ENCODE assay signal across 8 mouse cellular contexts in genomic region chr5:137656977-137657376, GRCm38 (mm10). TPM values are rescaled to one million over a fixed set of nuclear protein-coding genes. Genes with fewer than 3 reads are reported as not detected.
DNase-seq lines count a peak whose midpoint lies in the region; ATAC-seq and TF ChIP-seq lines count a peak whose summit lies in the region.
"Had no signal": no experiment of that assay in that cellular context is flagged by ENCODE, and none has a peak within 500 bp of the region (broad histone marks: within the 10 kb centered on the region; RNA-seq: fewer than 3 reads in every experiment).

No protein-coding gene starts in this region.

- no peak overlapping the region for H3K4me2 ChIP-seq in forebrain, embryonic 15.5 days (replicated peaks)
- H3K4me2 ChIP-seq in hindbrain, embryonic 12.5 days (replicated peaks) = no peak overlapping the region
- no peak overlapping the region for H3K4me2 ChIP-seq in lung, postnatal 0 days (replicated peaks; ENCODE audit: low read depth, low read length)
- H3K4me2 ChIP-seq: midbrain, embryonic 12.5 days had no signal

- H3K27me3 ChIP-seq in Patski = no peaks in the 10 kb centered on the region
- no peaks in the 10 kb centered on the region for H3K27me3 ChIP-seq in forebrain, embryonic 15.5 days
- H3K27me3 ChIP-seq in hindbrain, embryonic 12.5 days = no peaks in the 10 kb centered on the region
- H3K27me3 ChIP-seq in lung, postnatal 0 days (replicated peaks; ENCODE audit: insufficient read depth, low read length) = no peaks in the 10 kb centered on the region
- H3K27me3 ChIP-seq: midbrain, embryonic 12.5 days had no signal

- in situ Hi-C loops in Patski (cut with MboI; ENCODE audit: low pct_unique_long_range_greater_than_20kb) = no loop called here

- peaks cover 36% of the 10 kb centered on the region for H3K36me3 ChIP-seq in forebrain, embryonic 15.5 days
- H3K36me3 ChIP-seq in hindbrain, embryonic 12.5 days = peaks cover 57% of the 10 kb centered on the region
- H3K36me3 ChIP-seq in lung, postnatal 0 days (ENCODE audit: insufficient read depth, low read length) = no peaks in the 10 kb centered on the region

- DNase-seq in Patski (ENCODE audit: low read depth, low spot score) = no peak
- peak; percentile 74 to 86 for DNase-seq in layer of hippocampus, postnatal 14 days (ENCODE audit: low spot score in 2 of 2)
- DNase-seq in lung, postnatal 0 days (ENCODE audit: low spot score) = peak; percentile 96
- peak; percentile 87 for DNase-seq in retina, postnatal 1 day

- CTCF ChIA-PET in Patski (lab: Charles Lee) = interaction anchor here (0.8 to 5.9 kb wide), 21 partner anchors 9 to 274 kb away, joined by 3 to 28 read pairs (median 4); no protein-coding TSS in a partner anchor

- POLR2A ChIA-PET in Patski (lab: Charles Lee) = interaction anchor here (0.7 to 1.0 kb wide), 2 partner anchors 122 to 146 kb away, joined by 3 to 4 read pairs; partner anchors contain the start of gene Ppp1r35

- H3K4me3 ChIP-seq in forebrain, embryonic 15.5 days = no peak overlapping the region
- H3K4me3 ChIP-seq in hindbrain, embryonic 12.5 days = no peak overlapping the region
- no peak overlapping the region for H3K4me3 ChIP-seq in lung, postnatal 0 days (ENCODE audit: low read depth, low read length)
- H3K4me3 ChIP-seq: midbrain, embryonic 12.5 days had no signal

- no peak overlapping the region for H3K9ac ChIP-seq in forebrain, embryonic 15.5 days (replicated peaks)
- no peak overlapping the region for H3K9ac ChIP-seq in hindbrain, embryonic 12.5 days
- H3K9ac ChIP-seq in lung, postnatal 0 days (replicated peaks; ENCODE audit: low read depth) = no peak overlapping the region
- H3K9ac ChIP-seq: midbrain, embryonic 12.5 days had no signal

- TF ChIP-seq EP300 in lung, postnatal 0 days (IDR thresholded peaks at IDR 0.05) = 0 out of 2 replicates have a peak, but pooled peaks have one; percentile 31

- no peaks in the 10 kb centered on the region for H3K9me3 ChIP-seq in forebrain, embryonic 15.5 days
- no peaks in the 10 kb centered on the region for H3K9me3 ChIP-seq in hindbrain, embryonic 12.5 days (replicated peaks)
- no peaks in the 10 kb centered on the region for H3K9me3 ChIP-seq in lung, postnatal 0 days (ENCODE audit: low read length)
- H3K9me3 ChIP-seq: midbrain, embryonic 12.5 days had no signal

- TF ChIP-seq CTCF in Patski (IDR thresholded peaks at IDR 0.05) = peak; percentile 95
- peak; percentile 88 for TF ChIP-seq CTCF in lung, postnatal 0 days (IDR thresholded peaks at IDR 0.05)

- 31% methylated on average over 6 of the region's 6 CpGs for WGBS in forebrain, embryonic 15.5 days
- 38% methylated on average over 6 of the region's 6 CpGs for WGBS in hindbrain, embryonic 12.5 days
- 23% methylated on average over 6 of the region's 6 CpGs for WGBS in lung, postnatal 0 days

- H3K27ac ChIP-seq in forebrain, embryonic 15.5 days (replicated peaks) = peak overlapping the region; percentile 58
- no peak overlapping the region for H3K27ac ChIP-seq in hindbrain, embryonic 12.5 days
- H3K27ac ChIP-seq in lung, postnatal 0 days (ENCODE audit: low read length) = no peak overlapping the region

- H3K4me1 ChIP-seq in forebrain, embryonic 15.5 days = no peaks in the 10 kb centered on the region
- no peaks in the 10 kb centered on the region for H3K4me1 ChIP-seq in hindbrain, embryonic 12.5 days
- H3K4me1 ChIP-seq in lung, postnatal 0 days (ENCODE audit: insufficient read depth, low read depth, low read length) = no peaks in the 10 kb centered on the region

- ATAC-seq in Patski = no peak
- peak; percentile 69; the same call in 1 of the 2 replicates for ATAC-seq in cerebellum, adult (ENCODE audit: insufficient number of reproducible peaks, low FRiP score, low TSS enrichment)
- ATAC-seq in forebrain, embryonic 15.5 days (replicated peaks) = peak; percentile 75
- peak; percentile 39; the same call in 1 of the 2 replicates for ATAC-seq in hindbrain, embryonic 12.5 days (ENCODE audit: low FRiP score)
- peak; percentile 71 for ATAC-seq in lung, postnatal 0 days

RNA-seq across cellular contexts. Expression of gene Irs3, which starts 11.5 kb away (rescaled TPM):
- polyA plus RNA-seq in Patski (2021) = 0.09 TPM
- 0.11 TPM in 1 of 2 replicates, not detected in the other for polyA plus RNA-seq in forebrain, embryonic 15.5 days (2015; fragmentation: Nextera tagmentation; extraction: Ambion mirVana)
- 0.10 and 0.22 TPM in 2 replicates for polyA plus RNA-seq in hindbrain, embryonic 12.5 days (2016; fragmentation: Nextera tagmentation; extraction: Ambion mirVana)
- not detected for total RNA-seq in layer of hippocampus, postnatal 14 days (2021)
- 0.80 and 0.96 TPM in 2 replicates for polyA plus RNA-seq in lung, postnatal 0 days (2015; fragmentation: Nextera tagmentation; extraction: Ambion mirVana)

RNA-seq across cellular contexts. Expression of gene Sap25, which starts 15.8 kb away (rescaled TPM):
- polyA plus RNA-seq in Patski (2021) = 5.2 TPM
- 4.5 and 8.5 TPM in 2 replicates for polyA plus RNA-seq in forebrain, embryonic 15.5 days (2015; fragmentation: Nextera tagmentation; extraction: Ambion mirVana)
- polyA plus RNA-seq in hindbrain, embryonic 12.5 days (2016; fragmentation: Nextera tagmentation; extraction: Ambion mirVana) = 7.6 and 8.0 TPM in 2 replicates
- 1 to 10 TPM; 6.3 to 6.6 TPM for total RNA-seq in layer of hippocampus, postnatal 14 days (2021)
- 12.3 and 13.2 TPM in 2 replicates for polyA plus RNA-seq in lung, postnatal 0 days (2015; fragmentation: Nextera tagmentation; extraction: Ambion mirVana)

RNA-seq across cellular contexts. Expression of gene Agfg2, which starts 27.5 kb away (rescaled TPM):
- polyA plus RNA-seq in Patski (2021) = 33.1 TPM
- polyA plus RNA-seq in forebrain, embryonic 15.5 days (2015; fragmentation: Nextera tagmentation; extraction: Ambion mirVana) = 21.2 and 22.7 TPM in 2 replicates
- polyA plus RNA-seq in hindbrain, embryonic 12.5 days (2016; fragmentation: Nextera tagmentation; extraction: Ambion mirVana) = 21.2 and 22.4 TPM in 2 replicates
- 10 to 100 TPM; 51.7 to 56.5 TPM for total RNA-seq in layer of hippocampus, postnatal 14 days (2021)
- polyA plus RNA-seq in lung, postnatal 0 days (2015; fragmentation: Nextera tagmentation; extraction: Ambion mirVana) = 14.2 and 14.9 TPM in 2 replicates

RNA-seq across cellular contexts. Expression of gene Gm20605, which starts 28.0 kb away (rescaled TPM):
- 17.5 TPM for polyA plus RNA-seq in Patski (2021)
- 6.9 and 7.8 TPM in 2 replicates for polyA plus RNA-seq in forebrain, embryonic 15.5 days (2015; fragmentation: Nextera tagmentation; extraction: Ambion mirVana)
- 8.3 and 10.8 TPM in 2 replicates for polyA plus RNA-seq in hindbrain, embryonic 12.5 days (2016; fragmentation: Nextera tagmentation; extraction: Ambion mirVana)
- total RNA-seq in layer of hippocampus, postnatal 14 days (2021) = 10 to 100 TPM; 11.0 to 14.7 TPM
- polyA plus RNA-seq in lung, postnatal 0 days (2015; fragmentation: Nextera tagmentation; extraction: Ambion mirVana) = 11.6 and 12.3 TPM in 2 replicates

RNA-seq across cellular contexts. Expression of gene Lrch4, which starts 28.1 kb away (rescaled TPM):
- 31.0 TPM for polyA plus RNA-seq in Patski (2021)
- polyA plus RNA-seq in forebrain, embryonic 15.5 days (2015; fragmentation: Nextera tagmentation; extraction: Ambion mirVana) = 21.4 and 22.1 TPM in 2 replicates
- 32.4 and 34.3 TPM in 2 replicates for polyA plus RNA-seq in hindbrain, embryonic 12.5 days (2016; fragmentation: Nextera tagmentation; extraction: Ambion mirVana)
- total RNA-seq in layer of hippocampus, postnatal 14 days (2021) = 10 to 100 TPM; 14.7 to 19.5 TPM
- 47.4 and 50.7 TPM in 2 replicates for polyA plus RNA-seq in lung, postnatal 0 days (2015; fragmentation: Nextera tagmentation; extraction: Ambion mirVana)
